Mouse (Mus musculus): Measurements from ENCODE around the gene Spty2d1.

DNA sequence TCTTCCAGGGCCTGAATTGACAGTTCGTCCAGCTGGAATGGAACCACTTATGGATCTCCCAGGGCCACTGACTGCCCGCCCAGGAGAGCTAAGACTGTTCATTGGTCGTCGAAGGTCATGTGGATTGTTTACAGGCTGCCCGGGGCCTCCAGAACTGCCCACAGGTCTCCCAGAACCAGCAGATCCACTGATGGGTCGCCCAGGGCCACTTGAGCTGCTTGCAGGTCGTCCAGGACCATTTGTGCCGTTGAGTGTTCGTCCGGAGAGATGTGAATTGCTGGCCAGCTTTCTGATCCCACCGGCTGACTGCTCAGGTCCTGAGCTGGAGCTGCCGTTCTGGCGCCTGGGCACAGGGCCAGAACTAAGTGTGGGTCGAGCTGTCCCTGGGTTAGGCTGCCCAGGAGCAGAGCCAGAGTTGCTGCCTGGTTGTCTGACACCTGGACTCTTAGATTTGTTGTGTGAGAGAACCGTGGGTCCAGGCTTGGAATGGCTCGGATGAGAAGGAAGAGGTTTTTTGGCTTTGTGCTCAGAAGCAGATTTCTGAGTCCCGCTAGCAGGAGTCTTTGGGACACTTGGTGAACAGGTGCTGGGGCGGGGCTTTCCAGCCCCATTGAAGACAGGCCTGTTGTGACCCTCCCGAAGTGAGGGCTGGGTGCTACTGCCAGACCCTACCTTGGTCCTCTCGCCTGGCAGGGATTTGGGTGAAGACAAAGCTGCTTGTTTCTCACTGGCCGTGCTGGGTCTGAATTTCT, 10.4 kb downstream of the Spty2d1 start:
- TF ChIP-seq MAX (IDR thresholded peaks at IDR 0.05; ENCODE audit: low read length): no peak
- no peak for TF ChIP-seq POLR2A (IDR thresholded peaks at IDR 0.05; ENCODE audit: control insufficient read depth in 1 of 2, insufficient read depth in 1 of 2, low read depth in 1 of 2, low read length in 2 of 2, poor library complexity in 1 of 2)
- TF ChIP-seq POLR2AphosphoS2 (IDR thresholded peaks at IDR 0.05; ENCODE audit: low read length): no peak
- TF ChIP-seq SMC3 (IDR thresholded peaks at IDR 0.05; ENCODE audit: low read depth, low read length): no peak
- TF ChIP-seq CTCF (IDR thresholded peaks at IDR 0.05 in 2 of 3, conservative IDR thresholded peaks at IDR 0.05 in 1 of 3; ENCODE audit: control insufficient read depth in 1 of 3, insufficient read depth in 1 of 3, low read depth in 2 of 3, low read length in 3 of 3, poor library complexity in 1 of 3, severe bottlenecking in 1 of 3): no peak
- TF ChIP-seq USF1 (IDR thresholded peaks at IDR 0.05; ENCODE audit: low read depth, low read length): no peak
- TF ChIP-seq EP300 (IDR thresholded peaks at IDR 0.05; ENCODE audit: low read depth in 1 of 2, low read length in 2 of 2): no peak
- TF ChIP-seq TCF12 (IDR thresholded peaks at IDR 0.05; ENCODE audit: low read depth, low read length): no peak
- TF ChIP-seq POLR2AphosphoS5 (IDR thresholded peaks at IDR 0.05; ENCODE audit: borderline replicate concordance, low read depth, low read length): no peak
- TF ChIP-seq CHD2 (IDR thresholded peaks at IDR 0.05; ENCODE audit: low read length): no peak
- TF ChIP-seq NRF1 (IDR thresholded peaks at IDR 0.05; ENCODE audit: insufficient read depth, low read depth, low read length, poor library complexity, severe bottlenecking): no peak
- TF ChIP-seq MXI1 (IDR thresholded peaks at IDR 0.05; ENCODE audit: low read depth, low read length): no peak
- no peak for TF ChIP-seq E2F4 (IDR thresholded peaks at IDR 0.05; ENCODE audit: borderline replicate concordance, low read depth, low read length)
- TF ChIP-seq UBTF (IDR thresholded peaks at IDR 0.05; ENCODE audit: borderline replicate concordance, insufficient read depth, low read depth, low read length): no peak
